Mouse (Mus musculus) brain, adult 2 months (tissue): ENCODE measurements around the gene Bmp7.

Source experiments
- DNase-seq: peaks from one replicate; pipeline ENCODE4 v3.0.0; 2011; ENCODE audit warnings: low read depth, low spot score

The Bmp7 gene

GRCm38 (mm10) chr2:172854136-172854535 is 86.0 kb downstream of the Bmp7 start:
- peak; percentile 42 for DNase-seq

GRCm38 (mm10) chr2:172851773-172852172 is 88.3 kb downstream of the Bmp7 start:
- peak; percentile 36 for DNase-seq

- DNase-seq = peak; percentile 14
These were observed 91.9 kb downstream of the Bmp7 start for GRCm38 (mm10) chr2:172848193-172848592.

GRCm38 (mm10) chr2:172846311-172846575 is 93.9 kb downstream of the Bmp7 start:
- no peak for DNase-seq

GRCm38 (mm10) chr2:172845536-172846310 is 94.4 kb downstream of the Bmp7 start:
- DNase-seq = no peak

GRCm38 (mm10) chr2:172843903-172844302 is 96.2 kb downstream of the Bmp7 start:
- DNase-seq = no peak

GRCm38 (mm10) chr2:172842306-172842705 is 97.8 kb downstream of the Bmp7 start:
- no peak for DNase-seq

- DNase-seq = peak; percentile 19
These were observed 99.0 kb downstream of the Bmp7 start for GRCm38 (mm10) chr2:172840905-172841750.

- no peak for DNase-seq
These were observed 100.7 kb downstream of the Bmp7 start for GRCm38 (mm10) chr2:172839317-172839980.

- DNase-seq = no peak
These were observed 103.6 kb downstream of the Bmp7 start for GRCm38 (mm10) chr2:172836516-172836915.

- peak; percentile 55 for DNase-seq
These were observed 106.9 kb downstream of the Bmp7 start for GRCm38 (mm10) chr2:172833196-172833595.

- peak; percentile 61 for DNase-seq
These were observed 108.4 kb downstream of the Bmp7 start for GRCm38 (mm10) chr2:172831762-172832161.

- DNase-seq = peak; percentile 79
These were observed 109.0 kb downstream of the Bmp7 start for GRCm38 (mm10) chr2:172831133-172831532.

- DNase-seq = no peak
These were observed 111.9 kb downstream of the Bmp7 start for GRCm38 (mm10) chr2:172828229-172828628.

- DNase-seq = peak; percentile 56
These were observed 112.6 kb downstream of the Bmp7 start for GRCm38 (mm10) chr2:172827564-172827963.

- no peak for DNase-seq
These were observed 114.4 kb downstream of the Bmp7 start for GRCm38 (mm10) chr2:172825785-172826145.

- peak; percentile 63 for DNase-seq
These were observed 115.0 kb downstream of the Bmp7 start for GRCm38 (mm10) chr2:172824906-172825784.

GRCm38 (mm10) chr2:172818631-172819230 is 121.4 kb downstream of the Bmp7 start:
- no peak for DNase-seq
